In the genomic region with DNA sequence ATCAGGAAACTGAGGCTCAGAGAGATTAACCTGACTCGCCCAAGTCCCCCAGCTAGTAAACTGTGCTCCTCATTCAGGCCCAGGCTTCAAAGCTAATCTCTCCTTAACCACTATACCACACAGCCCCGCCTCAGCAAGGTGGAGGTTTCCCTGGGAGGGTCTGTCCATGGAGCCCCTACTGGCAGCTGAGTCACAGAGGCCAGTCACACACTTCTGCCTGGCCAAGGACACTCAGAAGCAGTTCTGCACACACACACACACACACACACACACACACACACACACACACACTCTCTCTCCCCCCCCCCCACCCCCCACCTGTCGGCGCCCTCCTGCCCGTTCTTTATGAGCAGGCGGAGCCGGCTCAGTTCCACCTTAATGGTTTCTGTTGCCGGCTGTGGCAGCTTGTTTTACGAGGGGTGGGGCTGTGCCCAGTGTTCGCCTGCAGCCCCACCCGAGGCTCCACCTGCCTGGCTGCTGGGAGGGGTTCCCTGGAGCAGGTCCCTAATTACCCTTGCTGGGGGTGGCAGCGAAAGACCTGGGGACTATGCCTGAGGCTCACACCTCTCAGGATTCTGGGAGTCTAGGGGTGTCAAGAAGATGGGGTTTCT, we compare ENCODE assay signal across 25 mouse cellular contexts. TPM values are rescaled to one million over a fixed set of nuclear protein-coding genes. Genes with fewer than 3 reads are reported as not detected.
A peak's percentile ranks its signal among the peaks of the same experiment; 100 is the strongest.
DNase-seq lines count a peak whose midpoint lies in the region; ATAC-seq and TF ChIP-seq lines count a peak whose summit lies in the region.
"Had no signal": no experiment of that assay in that cellular context is flagged by ENCODE, and none has a peak within 500 bp of the region (broad histone marks: within the 10 kb centered on the region; RNA-seq: fewer than 3 reads in every experiment).

No protein-coding gene starts in this region.

- H3K79me2 ChIP-seq in heart, adult 2 months (replicated peaks; ENCODE audit: control insufficient read depth, insufficient read depth, low read length), result no peaks in the 10 kb centered on the region

- 46% methylated on average over 12 of the region's 12 CpGs for WGBS in heart, embryonic 10.5 days
- 35% methylated on average over 10 of the region's 12 CpGs for WGBS in lung, postnatal 0 days
- 24% methylated on average over 12 of the region's 12 CpGs for WGBS in limb, embryonic 10.5 days
- WGBS in heart, adult 2 months, result 48% methylated on average over 9 of the region's 12 CpGs

- no peak for TF ChIP-seq CTCF in lung, postnatal 0 days (IDR thresholded peaks at IDR 0.05)
- no peak for TF ChIP-seq CTCF in heart, adult 2 months (IDR thresholded peaks at IDR 0.05)

- H3K9ac ChIP-seq in lung, postnatal 0 days (replicated peaks; ENCODE audit: low read depth), result no peak overlapping the region
- no peak overlapping the region for H3K9ac ChIP-seq in heart, adult 2 months (ENCODE audit: low read depth, low read length)
- H3K9ac ChIP-seq: heart, embryonic 13.5 days; limb, embryonic 15.5 days; midbrain, embryonic 13.5 days had no signal

- H3K9me3 ChIP-seq in heart, embryonic 10.5 days, result no peaks in the 10 kb centered on the region
- no peaks in the 10 kb centered on the region for H3K9me3 ChIP-seq in lung, postnatal 0 days (ENCODE audit: low read length)
- H3K9me3 ChIP-seq in limb, embryonic 10.5 days (replicated peaks), result no peaks in the 10 kb centered on the region
- H3K9me3 ChIP-seq: heart, embryonic 13.5 days; limb, embryonic 15.5 days; midbrain, embryonic 13.5 days had no signal

- no peak for TF ChIP-seq EP300 in lung, postnatal 0 days (IDR thresholded peaks at IDR 0.05)
- TF ChIP-seq EP300 in heart, adult 2 months (IDR thresholded peaks at IDR 0.05; ENCODE audit: insufficient read depth, low read depth, low read length), result no peak

- no peak overlapping the region for H3K4me3 ChIP-seq in heart, embryonic 10.5 days
- no peak overlapping the region for H3K4me3 ChIP-seq in lung, postnatal 0 days (ENCODE audit: low read depth, low read length)
- no peak overlapping the region for H3K4me3 ChIP-seq in limb, embryonic 10.5 days
- no peak overlapping the region for H3K4me3 ChIP-seq in heart, adult 2 months
- H3K4me3 ChIP-seq: erythroblast, embryonic 14.5 days; heart, embryonic 13.5 days; limb, embryonic 15.5 days; midbrain, embryonic 13.5 days had no signal

- H3K27me3 ChIP-seq in heart, embryonic 10.5 days (ENCODE audit: insufficient read depth, poor library complexity, severe bottlenecking), result peaks cover 33% of the 10 kb centered on the region
- H3K27me3 ChIP-seq in lung, postnatal 0 days (replicated peaks; ENCODE audit: insufficient read depth, low read length), result no peaks in the 10 kb centered on the region
- no peaks in the 10 kb centered on the region for H3K27me3 ChIP-seq in limb, embryonic 10.5 days (ENCODE audit: low read depth, poor library complexity, severe bottlenecking)
- H3K27me3 ChIP-seq in heart, adult 2 months (ENCODE audit: control insufficient read depth, insufficient read depth, low read length), result no peaks in the 10 kb centered on the region; the same call in 1 of the 2 replicates
- H3K27me3 ChIP-seq: limb, embryonic 15.5 days; midbrain, embryonic 13.5 days had no signal

- peak; percentile 74 for ATAC-seq in lung, postnatal 0 days
- ATAC-seq in megakaryocyte-erythroid progenitor cell, adult 5-6 weeks (replicated peaks; ENCODE audit: low FRiP score, low TSS enrichment, poor library complexity, severe bottlenecking), result no peak
- ATAC-seq: forebrain, embryonic 14.5 days; midbrain, embryonic 13.5 days had no signal

- intact Hi-C loops in heart, adult 2 months (cut with DNase I), result no loop called here

- H3K4me2 ChIP-seq in lung, postnatal 0 days (replicated peaks; ENCODE audit: low read depth, low read length), result no peak overlapping the region
- H3K4me2 ChIP-seq: heart, embryonic 13.5 days; limb, embryonic 15.5 days; midbrain, embryonic 13.5 days had no signal

- H3K36me3 ChIP-seq in heart, embryonic 10.5 days, result no peaks in the 10 kb centered on the region
- no peaks in the 10 kb centered on the region for H3K36me3 ChIP-seq in lung, postnatal 0 days (ENCODE audit: insufficient read depth, low read length)
- no peaks in the 10 kb centered on the region for H3K36me3 ChIP-seq in limb, embryonic 10.5 days
- no peaks in the 10 kb centered on the region for H3K36me3 ChIP-seq in heart, adult 2 months (ENCODE audit: control insufficient read depth, insufficient read depth, low read length)
- H3K36me3 ChIP-seq: heart, embryonic 13.5 days; limb, embryonic 15.5 days; midbrain, embryonic 13.5 days had no signal

- no peak overlapping the region for H3K27ac ChIP-seq in heart, embryonic 10.5 days
- no peak overlapping the region for H3K27ac ChIP-seq in lung, postnatal 0 days (ENCODE audit: low read length)
- no peak overlapping the region for H3K27ac ChIP-seq in limb, embryonic 10.5 days
- H3K27ac ChIP-seq in heart, adult 2 months, result no peak overlapping the region
- H3K27ac ChIP-seq: heart, embryonic 13.5 days; limb, embryonic 15.5 days; midbrain, embryonic 13.5 days had no signal

- peaks cover 12% of the 10 kb centered on the region; the same call in 1 of the 2 replicates for H3K4me1 ChIP-seq in heart, embryonic 10.5 days
- H3K4me1 ChIP-seq in lung, postnatal 0 days (ENCODE audit: insufficient read depth, low read depth, low read length), result no peaks in the 10 kb centered on the region
- peaks cover 42% of the 10 kb centered on the region for H3K4me1 ChIP-seq in limb, embryonic 10.5 days
- no peaks in the 10 kb centered on the region for H3K4me1 ChIP-seq in heart, adult 2 months (ENCODE audit: control insufficient read depth, insufficient read depth, low read length)
- H3K4me1 ChIP-seq: heart, embryonic 13.5 days had no signal

- no peak for TF ChIP-seq POLR2A in heart, adult 2 months (IDR thresholded peaks at IDR 0.05; ENCODE audit: insufficient read depth, low read depth, low read length)

- DNase-seq in heart, adult 11 months, result peak; percentile 74
- no peak for DNase-seq in heart, embryonic 10.5 days (ENCODE audit: low spot score)
- peak; percentile 47 for DNase-seq in lung, postnatal 0 days (ENCODE audit: low spot score)
- DNase-seq in lung, postnatal 36 days, result no peak
- DNase-seq in limb, embryonic 10.5 days (ENCODE audit: low spot score), result peak; percentile 55
- no peak for DNase-seq in right cerebral cortex, postnatal 14 days
- DNase-seq in heart, adult 2 months, result no peak
- DNase-seq: adrenal gland, postnatal 10 days; cerebellum, adult 11 months; cerebellum, postnatal 14 days; embryo, embryonic 11 days; gastrocnemius, postnatal 36 days; heart, postnatal 36 days; thymus, adult 18-20 months had no signal

RNA-seq across cellular contexts. Expression of a gene that starts 8.7 kb away (rescaled TPM):
- 0.13 TPM in 1 of 2 replicates, not detected in the other for polyA plus RNA-seq in heart, embryonic 10.5 days (2016; fragmentation: Nextera tagmentation; extraction: Ambion mirVana)
- polyA plus RNA-seq in lung, postnatal 0 days (2015; fragmentation: Nextera tagmentation; extraction: Ambion mirVana), result not detected in 2 replicates
- polyA plus RNA-seq in limb, embryonic 10.5 days (2016; fragmentation: Nextera tagmentation; extraction: Ambion mirVana), result 0.06 TPM in 1 of 2 replicates, not detected in the other
- not detected in 2 replicates for total RNA-seq in megakaryocyte-erythroid progenitor cell, adult 5-6 weeks (2014; fragmentation: Nextera tagmentation)
- total RNA-seq in megakaryocyte-erythroid progenitor cell, adult 5-6 weeks (2017), result not detected in 2 replicates
- total RNA-seq in heart, adult 2 months (2021), result not detected
- polyA plus RNA-seq in heart, adult 2 months (2012; rRNA removed), result not detected in 2 replicates
- total RNA-seq: heart, postnatal 36 days had no signal
- polyA plus RNA-seq: erythroblast, embryonic 14.5 days; forebrain, embryonic 14.5 days; liver, embryonic 16.5 days; midbrain, embryonic 13.5 days; neural tube, embryonic 14.5 days had no signal

RNA-seq across cellular contexts. Expression of a gene that starts 34.4 kb away (rescaled TPM):
- 40.7 and 66.1 TPM in 2 replicates for polyA plus RNA-seq in heart, embryonic 10.5 days (2016; fragmentation: Nextera tagmentation; extraction: Ambion mirVana)
- 35.6 and 37.5 TPM in 2 replicates for polyA plus RNA-seq in lung, postnatal 0 days (2015; fragmentation: Nextera tagmentation; extraction: Ambion mirVana)
- polyA plus RNA-seq in limb, embryonic 10.5 days (2016; fragmentation: Nextera tagmentation; extraction: Ambion mirVana), result 77.9 and 83.0 TPM in 2 replicates
- total RNA-seq in megakaryocyte-erythroid progenitor cell, adult 5-6 weeks (2014; fragmentation: Nextera tagmentation), result 51.2 and 51.5 TPM in 2 replicates
- total RNA-seq in megakaryocyte-erythroid progenitor cell, adult 5-6 weeks (2017), result 20.0 and 27.2 TPM in 2 replicates
- 1 to 10 TPM; 4.6 to 4.9 TPM for total RNA-seq in heart, adult 2 months (2021)
- polyA plus RNA-seq in heart, adult 2 months (2012; rRNA removed), result 16.8 and 17.8 TPM in 2 replicates

RNA-seq across cellular contexts. Expression of a gene that starts 44.4 kb away (rescaled TPM):
- not detected in 2 replicates for polyA plus RNA-seq in heart, embryonic 10.5 days (2016; fragmentation: Nextera tagmentation; extraction: Ambion mirVana)
- polyA plus RNA-seq in lung, postnatal 0 days (2015; fragmentation: Nextera tagmentation; extraction: Ambion mirVana), result 0.43 and 0.51 TPM in 2 replicates
- polyA plus RNA-seq in limb, embryonic 10.5 days (2016; fragmentation: Nextera tagmentation; extraction: Ambion mirVana), result not detected in 2 replicates
- not detected in 2 replicates for total RNA-seq in megakaryocyte-erythroid progenitor cell, adult 5-6 weeks (2014; fragmentation: Nextera tagmentation)
- total RNA-seq in megakaryocyte-erythroid progenitor cell, adult 5-6 weeks (2017), result not detected in 2 replicates
- not detected for total RNA-seq in heart, adult 2 months (2021)
- polyA plus RNA-seq in heart, adult 2 months (2012; rRNA removed), result 0.23 TPM in 1 of 2 replicates, not detected in the other
- total RNA-seq: adrenal gland, postnatal 10 days; gastrocnemius, postnatal 36 days; heart, postnatal 36 days; layer of hippocampus, adult 8-10 months; left cerebral cortex, adult 8-10 months had no signal
- polyA plus RNA-seq: brain, embryonic 14.5 days; erythroblast, embryonic 14.5 days; forebrain, embryonic 14.5 days; heart, embryonic 13.5 days; midbrain, embryonic 13.5 days; neural tube, embryonic 14.5 days had no signal

RNA-seq across cellular contexts. Expression of a gene that starts 49.4 kb away (rescaled TPM):
- polyA plus RNA-seq in heart, embryonic 10.5 days (2016; fragmentation: Nextera tagmentation; extraction: Ambion mirVana), result 72.0 and 78.3 TPM in 2 replicates
- polyA plus RNA-seq in lung, postnatal 0 days (2015; fragmentation: Nextera tagmentation; extraction: Ambion mirVana), result 47.2 and 49.2 TPM in 2 replicates
- polyA plus RNA-seq in limb, embryonic 10.5 days (2016; fragmentation: Nextera tagmentation; extraction: Ambion mirVana), result 80.3 and 83.6 TPM in 2 replicates
- total RNA-seq in megakaryocyte-erythroid progenitor cell, adult 5-6 weeks (2014; fragmentation: Nextera tagmentation), result 40.5 and 44.5 TPM in 2 replicates
- total RNA-seq in megakaryocyte-erythroid progenitor cell, adult 5-6 weeks (2017), result 10.0 and 10.4 TPM in 2 replicates
- total RNA-seq in heart, adult 2 months (2021), result 10 to 100 TPM; 20.7 to 25.4 TPM
- 39.7 and 47.1 TPM in 2 replicates for polyA plus RNA-seq in heart, adult 2 months (2012; rRNA removed)

RNA-seq across cellular contexts. Expression of a gene that starts 54.9 kb away (rescaled TPM):
- polyA plus RNA-seq in heart, embryonic 10.5 days (2016; fragmentation: Nextera tagmentation; extraction: Ambion mirVana), result 11.2 and 17.2 TPM in 2 replicates
- 12.2 and 12.7 TPM in 2 replicates for polyA plus RNA-seq in lung, postnatal 0 days (2015; fragmentation: Nextera tagmentation; extraction: Ambion mirVana)
- 2.0 and 4.3 TPM in 2 replicates for polyA plus RNA-seq in limb, embryonic 10.5 days (2016; fragmentation: Nextera tagmentation; extraction: Ambion mirVana)
- total RNA-seq in megakaryocyte-erythroid progenitor cell, adult 5-6 weeks (2014; fragmentation: Nextera tagmentation), result 0.39 and 2.4 TPM in 2 replicates
- total RNA-seq in megakaryocyte-erythroid progenitor cell, adult 5-6 weeks (2017), result 0.84 TPM in 1 of 2 replicates, not detected in the other
- total RNA-seq in heart, adult 2 months (2021), result under 1 TPM; 0.73 to 0.80 TPM
- polyA plus RNA-seq in heart, adult 2 months (2012; rRNA removed), result 0.45 and 0.56 TPM in 2 replicates

Comparison
In these comparisons a context has a peak if more than half of its experiments do, and no peak if none do; other contexts are left out.
1. DNase-seq: peak in heart, adult 11 months (single experiment), lung, postnatal 0 days (single experiment) and limb, embryonic 10.5 days (single experiment); none in heart, embryonic 10.5 days (single experiment), lung, postnatal 36 days (single experiment), right cerebral cortex, postnatal 14 days (single experiment) and heart, adult 2 months (0 of 2).